ENCODE assay signal across 22 mouse cellular contexts in genomic region chr6:113451839-113452238, GRCm38 (mm10). TPM values are rescaled to one million over a fixed set of nuclear protein-coding genes. Genes with fewer than 3 reads are reported as not detected.
DNase-seq lines count a peak whose midpoint lies in the region; ATAC-seq and TF ChIP-seq lines count a peak whose summit lies in the region.
"Had no signal": no experiment of that assay in that cellular context is flagged by ENCODE, and none has a peak within 500 bp of the region (broad histone marks: within the 10 kb centered on the region; RNA-seq: fewer than 3 reads in every experiment).

No protein-coding gene starts in this region.

- WGBS in hindbrain, postnatal 0 days, result 52% methylated on average over 2 of the region's 2 CpGs
- WGBS in hindbrain, embryonic 14.5 days, result 84% methylated on average over 2 of the region's 2 CpGs
- 68% methylated on average over 2 of the region's 2 CpGs for WGBS in lung, embryonic 16.5 days
- 61% methylated on average over 2 of the region's 2 CpGs for WGBS in embryonic facial prominence, embryonic 15.5 days
- 57% methylated on average over 2 of the region's 2 CpGs for WGBS in stomach, embryonic 16.5 days

- H3K4me2 ChIP-seq in hindbrain, postnatal 0 days (ENCODE audit: low read depth, low read length), result no peak overlapping the region
- no peak overlapping the region for H3K4me2 ChIP-seq in hindbrain, embryonic 14.5 days (replicated peaks)
- no peak overlapping the region for H3K4me2 ChIP-seq in lung, embryonic 16.5 days (ENCODE audit: low read depth, low read length)
- H3K4me2 ChIP-seq in embryonic facial prominence, embryonic 15.5 days (replicated peaks), result no peak overlapping the region
- no peak overlapping the region for H3K4me2 ChIP-seq in stomach, embryonic 16.5 days (ENCODE audit: low read depth, low read length)
- H3K4me2 ChIP-seq: embryonic facial prominence, embryonic 12.5 days; forebrain, embryonic 13.5 days; heart, embryonic 15.5 days; hindbrain, embryonic 12.5 days; liver, embryonic 13.5 days; neural tube, embryonic 13.5 days had no signal

- no peaks in the 10 kb centered on the region for H3K4me1 ChIP-seq in hindbrain, postnatal 0 days (ENCODE audit: insufficient read depth, low read length)
- no peaks in the 10 kb centered on the region for H3K4me1 ChIP-seq in hindbrain, embryonic 14.5 days (replicated peaks; ENCODE audit: control insufficient read depth, insufficient read depth, low read length)
- H3K4me1 ChIP-seq in lung, embryonic 16.5 days (replicated peaks; ENCODE audit: control insufficient read depth, insufficient read depth, low read length), result 0 out of 2 replicates have a peak, but pooled peaks cover 2% of the 10 kb centered on the region
- H3K4me1 ChIP-seq in embryonic facial prominence, embryonic 15.5 days, result no peaks in the 10 kb centered on the region
- peaks cover 2% of the 10 kb centered on the region; the same call in 1 of the 2 replicates for H3K4me1 ChIP-seq in stomach, embryonic 16.5 days (ENCODE audit: control insufficient read depth, insufficient read depth, low read length)
- H3K4me1 ChIP-seq: embryonic facial prominence, embryonic 12.5 days; hindbrain, embryonic 12.5 days; liver, embryonic 13.5 days; neural tube, embryonic 13.5 days had no signal

- H3K27me3 ChIP-seq in hindbrain, postnatal 0 days (ENCODE audit: insufficient read depth, low read length), result no peaks in the 10 kb centered on the region
- H3K27me3 ChIP-seq in hindbrain, embryonic 14.5 days (ENCODE audit: control insufficient read depth, insufficient read depth, low read length), result no peaks in the 10 kb centered on the region
- no peaks in the 10 kb centered on the region for H3K27me3 ChIP-seq in lung, embryonic 16.5 days (ENCODE audit: control insufficient read depth, insufficient read depth, low read depth, low read length)
- H3K27me3 ChIP-seq in embryonic facial prominence, embryonic 15.5 days, result no peaks in the 10 kb centered on the region
- H3K27me3 ChIP-seq in stomach, embryonic 16.5 days (ENCODE audit: control insufficient read depth, insufficient read depth, low read length), result no peaks in the 10 kb centered on the region
- H3K27me3 ChIP-seq: embryonic facial prominence, embryonic 12.5 days; forebrain, embryonic 13.5 days; heart, embryonic 15.5 days; hindbrain, embryonic 12.5 days; liver, embryonic 13.5 days; neural tube, embryonic 13.5 days had no signal

- no peak for TF ChIP-seq CTCF in hindbrain, postnatal 0 days (IDR thresholded peaks at IDR 0.05; ENCODE audit: low read depth)

- peaks cover 9% of the 10 kb centered on the region; the same call in 1 of the 2 replicates for H3K36me3 ChIP-seq in hindbrain, postnatal 0 days (ENCODE audit: insufficient read depth, low read length)
- H3K36me3 ChIP-seq in hindbrain, embryonic 14.5 days (replicated peaks; ENCODE audit: control insufficient read depth, insufficient read depth), result peaks cover 24% of the 10 kb centered on the region
- H3K36me3 ChIP-seq in lung, embryonic 16.5 days (ENCODE audit: control insufficient read depth, insufficient read depth, low read length), result peaks cover 15% of the 10 kb centered on the region
- peaks cover 24% of the 10 kb centered on the region for H3K36me3 ChIP-seq in embryonic facial prominence, embryonic 15.5 days
- peaks cover 8% of the 10 kb centered on the region for H3K36me3 ChIP-seq in stomach, embryonic 16.5 days (ENCODE audit: control insufficient read depth, insufficient read depth, low read length)

- no peak for ATAC-seq in hindbrain, postnatal 0 days
- ATAC-seq in hindbrain, embryonic 14.5 days (ENCODE audit: low FRiP score), result no peak
- peak; percentile 43 for ATAC-seq in lung, embryonic 16.5 days (ENCODE audit: low read depth)
- peak; percentile 67 for ATAC-seq in embryonic facial prominence, embryonic 15.5 days (ENCODE audit: insufficient number of reproducible peaks, low FRiP score, low TSS enrichment, low read depth)
- peak; percentile 71 for ATAC-seq in stomach, embryonic 16.5 days (ENCODE audit: insufficient read depth, low FRiP score)
- ATAC-seq: forebrain, embryonic 13.5 days; midbrain, embryonic 16.5 days had no signal

- peak; percentile 76 for DNase-seq in hindbrain, postnatal 0 days (ENCODE audit: low spot score)
- DNase-seq in hindbrain, embryonic 14.5 days (ENCODE audit: low spot score), result no peak
- DNase-seq in lung, postnatal 14 days, result no peak
- no peak for DNase-seq in natural killer cell, adult 2 months (ENCODE audit: low spot score in 2 of 2)
- DNase-seq: adrenal gland, postnatal 36 days; heart, adult 11 months; liver, embryonic 13.5 days; right cerebral cortex, postnatal 4 days had no signal

- no peak overlapping the region for H3K4me3 ChIP-seq in hindbrain, postnatal 0 days (ENCODE audit: low read length)
- no peak overlapping the region for H3K4me3 ChIP-seq in hindbrain, embryonic 14.5 days (replicated peaks; ENCODE audit: low read length)
- H3K4me3 ChIP-seq in lung, embryonic 16.5 days (ENCODE audit: low read length), result no peak overlapping the region
- H3K4me3 ChIP-seq in embryonic facial prominence, embryonic 15.5 days (replicated peaks), result no peak overlapping the region
- no peak overlapping the region for H3K4me3 ChIP-seq in stomach, embryonic 16.5 days (replicated peaks; ENCODE audit: low read length)
- H3K4me3 ChIP-seq: embryonic facial prominence, embryonic 12.5 days; forebrain, embryonic 13.5 days; heart, embryonic 15.5 days; hindbrain, embryonic 12.5 days; liver, embryonic 13.5 days; neural tube, embryonic 13.5 days had no signal

- H3K9me3 ChIP-seq in hindbrain, postnatal 0 days (ENCODE audit: low read length), result no peaks in the 10 kb centered on the region
- H3K9me3 ChIP-seq in hindbrain, embryonic 14.5 days (ENCODE audit: control insufficient read depth, low read length), result no peaks in the 10 kb centered on the region
- no peaks in the 10 kb centered on the region for H3K9me3 ChIP-seq in lung, embryonic 16.5 days (ENCODE audit: control insufficient read depth, low read length)
- H3K9me3 ChIP-seq in embryonic facial prominence, embryonic 15.5 days (replicated peaks), result no peaks in the 10 kb centered on the region
- H3K9me3 ChIP-seq in stomach, embryonic 16.5 days (replicated peaks; ENCODE audit: control insufficient read depth, low read length), result no peaks in the 10 kb centered on the region
- H3K9me3 ChIP-seq: embryonic facial prominence, embryonic 12.5 days; forebrain, embryonic 13.5 days; G1E; heart, embryonic 15.5 days; hindbrain, embryonic 12.5 days; liver, embryonic 13.5 days; neural tube, embryonic 13.5 days had no signal

- H3K27ac ChIP-seq in hindbrain, postnatal 0 days, result no peak overlapping the region
- no peak overlapping the region for H3K27ac ChIP-seq in hindbrain, embryonic 14.5 days
- H3K27ac ChIP-seq in lung, embryonic 16.5 days (ENCODE audit: low read length), result no peak overlapping the region
- no peak overlapping the region for H3K27ac ChIP-seq in embryonic facial prominence, embryonic 15.5 days (replicated peaks)
- no peak overlapping the region for H3K27ac ChIP-seq in stomach, embryonic 16.5 days (ENCODE audit: low read length)
- H3K27ac ChIP-seq: embryonic facial prominence, embryonic 12.5 days; forebrain, embryonic 13.5 days; heart, embryonic 15.5 days; hindbrain, embryonic 12.5 days; kidney, postnatal 0 days; liver, embryonic 13.5 days; macrophage; neural tube, embryonic 13.5 days had no signal

- 0 out of 2 replicates have a peak overlapping the region, but pooled peaks have one; percentile 0 for H3K9ac ChIP-seq in hindbrain, postnatal 0 days (replicated peaks; ENCODE audit: low read length)
- H3K9ac ChIP-seq in hindbrain, embryonic 14.5 days, result no peak overlapping the region
- H3K9ac ChIP-seq in lung, embryonic 16.5 days (ENCODE audit: low read length), result no peak overlapping the region
- no peak overlapping the region for H3K9ac ChIP-seq in embryonic facial prominence, embryonic 15.5 days
- no peak overlapping the region for H3K9ac ChIP-seq in stomach, embryonic 16.5 days (ENCODE audit: low read length)
- H3K9ac ChIP-seq: embryonic facial prominence, embryonic 12.5 days; forebrain, embryonic 13.5 days; heart, embryonic 15.5 days; hindbrain, embryonic 12.5 days; liver, embryonic 13.5 days; neural tube, embryonic 13.5 days had no signal

RNA-seq across cellular contexts. Expression of gene Il17re, which starts 6.4 kb away (rescaled TPM):
- total RNA-seq in hindbrain, postnatal 0 days (2014; rRNA removed), result 0.10 TPM in 1 of 2 replicates, not detected in the other
- polyA plus RNA-seq in hindbrain, postnatal 0 days (2015; fragmentation: Nextera tagmentation; extraction: Ambion mirVana), result 0.48 and 0.75 TPM in 2 replicates
- 0.27 and 0.31 TPM in 2 replicates for polyA plus RNA-seq in hindbrain, embryonic 14.5 days (2014; fragmentation: Nextera tagmentation; extraction: Ambion mirVana)
- polyA plus RNA-seq in lung, embryonic 16.5 days (2015; fragmentation: Nextera tagmentation; extraction: Ambion mirVana), result 25.8 and 28.2 TPM in 2 replicates
- 11.7 and 12.2 TPM in 2 replicates for polyA plus RNA-seq in embryonic facial prominence, embryonic 15.5 days (2015; fragmentation: Nextera tagmentation; extraction: Ambion mirVana)
- 21.1 and 28.9 TPM in 2 replicates for polyA plus RNA-seq in stomach, embryonic 16.5 days (2015; fragmentation: Nextera tagmentation; extraction: Ambion mirVana)
- polyA plus RNA-seq: G1E, macrophage had no signal

RNA-seq across cellular contexts. Expression of gene Jagn1, which starts 9.5 kb away (rescaled TPM):
- total RNA-seq in hindbrain, postnatal 0 days (2014; rRNA removed), result 48.6 and 57.9 TPM in 2 replicates
- 80.2 and 82.3 TPM in 2 replicates for polyA plus RNA-seq in hindbrain, postnatal 0 days (2015; fragmentation: Nextera tagmentation; extraction: Ambion mirVana)
- polyA plus RNA-seq in hindbrain, embryonic 14.5 days (2014; fragmentation: Nextera tagmentation; extraction: Ambion mirVana), result 87.9 and 88.5 TPM in 2 replicates
- polyA plus RNA-seq in lung, embryonic 16.5 days (2015; fragmentation: Nextera tagmentation; extraction: Ambion mirVana), result 72.7 and 74.0 TPM in 2 replicates
- 81.4 and 84.8 TPM in 2 replicates for polyA plus RNA-seq in embryonic facial prominence, embryonic 15.5 days (2015; fragmentation: Nextera tagmentation; extraction: Ambion mirVana)
- polyA plus RNA-seq in stomach, embryonic 16.5 days (2015; fragmentation: Nextera tagmentation; extraction: Ambion mirVana), result 86.0 and 88.5 TPM in 2 replicates

RNA-seq across cellular contexts. Expression of gene Cidec, which starts 16.3 kb away (rescaled TPM):
- total RNA-seq in hindbrain, postnatal 0 days (2014; rRNA removed), result not detected in 2 replicates
- polyA plus RNA-seq in hindbrain, postnatal 0 days (2015; fragmentation: Nextera tagmentation; extraction: Ambion mirVana), result not detected in 2 replicates
- polyA plus RNA-seq in hindbrain, embryonic 14.5 days (2014; fragmentation: Nextera tagmentation; extraction: Ambion mirVana), result not detected in 2 replicates
- polyA plus RNA-seq in lung, embryonic 16.5 days (2015; fragmentation: Nextera tagmentation; extraction: Ambion mirVana), result 0.49 TPM in 1 of 2 replicates, not detected in the other
- polyA plus RNA-seq in embryonic facial prominence, embryonic 15.5 days (2015; fragmentation: Nextera tagmentation; extraction: Ambion mirVana), result not detected in 2 replicates
- 3.6 and 4.2 TPM in 2 replicates for polyA plus RNA-seq in stomach, embryonic 16.5 days (2015; fragmentation: Nextera tagmentation; extraction: Ambion mirVana)
- total RNA-seq: layer of hippocampus, postnatal 10 days; left cerebral cortex, postnatal 14 days had no signal
- polyA plus RNA-seq: embryonic facial prominence, embryonic 12.5 days; forebrain, embryonic 13.5 days; G1E; heart, embryonic 15.5 days; hindbrain, embryonic 12.5 days; macrophage; midbrain, embryonic 16.5 days; neural tube, embryonic 13.5 days had no signal

RNA-seq across cellular contexts. Expression of gene Il17rc, which starts 19.4 kb away (rescaled TPM):
- 7.3 and 9.0 TPM in 2 replicates for total RNA-seq in hindbrain, postnatal 0 days (2014; rRNA removed)
- polyA plus RNA-seq in hindbrain, postnatal 0 days (2015; fragmentation: Nextera tagmentation; extraction: Ambion mirVana), result 5.2 and 7.0 TPM in 2 replicates
- polyA plus RNA-seq in hindbrain, embryonic 14.5 days (2014; fragmentation: Nextera tagmentation; extraction: Ambion mirVana), result 2.4 and 3.0 TPM in 2 replicates
- polyA plus RNA-seq in lung, embryonic 16.5 days (2015; fragmentation: Nextera tagmentation; extraction: Ambion mirVana), result 26.7 and 28.3 TPM in 2 replicates
- polyA plus RNA-seq in embryonic facial prominence, embryonic 15.5 days (2015; fragmentation: Nextera tagmentation; extraction: Ambion mirVana), result 34.3 and 37.5 TPM in 2 replicates
- 36.8 and 45.0 TPM in 2 replicates for polyA plus RNA-seq in stomach, embryonic 16.5 days (2015; fragmentation: Nextera tagmentation; extraction: Ambion mirVana)
- total RNA-seq: G1E had no signal
- polyA plus RNA-seq: macrophage had no signal

RNA-seq across cellular contexts. Expression of gene Creld1, which starts 31.3 kb away (rescaled TPM):
- 41.6 and 51.1 TPM in 2 replicates for total RNA-seq in hindbrain, postnatal 0 days (2014; rRNA removed)
- 60.2 and 65.0 TPM in 2 replicates for polyA plus RNA-seq in hindbrain, postnatal 0 days (2015; fragmentation: Nextera tagmentation; extraction: Ambion mirVana)
- polyA plus RNA-seq in hindbrain, embryonic 14.5 days (2014; fragmentation: Nextera tagmentation; extraction: Ambion mirVana), result 61.5 and 69.9 TPM in 2 replicates
- 32.5 and 37.7 TPM in 2 replicates for polyA plus RNA-seq in lung, embryonic 16.5 days (2015; fragmentation: Nextera tagmentation; extraction: Ambion mirVana)
- 21.5 and 22.5 TPM in 2 replicates for polyA plus RNA-seq in embryonic facial prominence, embryonic 15.5 days (2015; fragmentation: Nextera tagmentation; extraction: Ambion mirVana)
- polyA plus RNA-seq in stomach, embryonic 16.5 days (2015; fragmentation: Nextera tagmentation; extraction: Ambion mirVana), result 22.9 and 23.9 TPM in 2 replicates

Comparison
In these comparisons a context has a peak if more than half of its experiments do, and no peak if none do; other contexts are left out.
1. ATAC-seq: peak in lung, embryonic 16.5 days (single experiment), embryonic facial prominence, embryonic 15.5 days (single experiment) and stomach, embryonic 16.5 days (single experiment); none in hindbrain, postnatal 0 days (single experiment) and hindbrain, embryonic 14.5 days (single experiment).